Comparison of ENCODE assay signal across 26 mouse cellular contexts in the genomic region with DNA sequence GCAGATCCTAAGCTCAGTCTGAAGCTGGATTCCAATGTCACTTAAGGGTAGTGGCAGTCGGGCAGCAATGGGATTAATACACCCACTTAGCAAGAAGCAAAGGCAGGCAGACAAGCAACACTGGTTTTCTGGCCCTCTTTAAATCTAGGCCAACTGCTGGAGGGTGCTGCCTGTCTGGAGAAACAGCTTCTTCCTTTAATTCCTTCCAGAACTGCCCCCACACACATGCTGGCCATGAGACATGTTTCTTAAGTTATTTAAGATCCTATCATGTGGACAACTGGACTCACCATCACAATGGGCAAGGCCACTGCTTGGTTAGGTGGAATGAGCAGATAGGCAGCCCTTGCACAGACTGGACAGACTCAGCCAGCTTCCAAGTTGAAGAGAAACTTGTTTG. TPM values are rescaled to one million over a fixed set of nuclear protein-coding genes. Genes with fewer than 3 reads are reported as not detected.
A peak's percentile ranks its signal among the peaks of the same experiment; 100 is the strongest.
DNase-seq lines count a peak whose midpoint lies in the region; ATAC-seq lines count a peak whose summit lies in the region.
"Had no signal": no experiment of that assay in that cellular context is flagged by ENCODE, and none has a peak within 500 bp of the region (broad histone marks: within the 10 kb centered on the region; RNA-seq: fewer than 3 reads in every experiment).

No protein-coding gene starts in this region.

- 45% methylated on average over 1 of the region's 1 CpGs for WGBS in embryonic facial prominence, embryonic 15.5 days
- 85% methylated on average over 1 of the region's 1 CpGs for WGBS in embryonic facial prominence, embryonic 10.5 days

- peak overlapping the region; percentile 51; the same call in 1 of the 2 replicates for H3K27ac ChIP-seq in embryonic facial prominence, embryonic 15.5 days (replicated peaks)
- no peak overlapping the region for H3K27ac ChIP-seq in embryonic facial prominence, embryonic 10.5 days (replicated peaks)
- H3K27ac ChIP-seq: heart, adult 2 months; hindbrain, embryonic 14.5 days; limb, embryonic 13.5 days; liver, embryonic 12.5 days; macrophage had no signal

- no peak overlapping the region for H3K4me2 ChIP-seq in embryonic facial prominence, embryonic 15.5 days (replicated peaks)
- H3K4me2 ChIP-seq: heart, embryonic 12.5 days; hindbrain, embryonic 14.5 days; limb, embryonic 13.5 days; liver, embryonic 12.5 days had no signal

- peaks cover 41% of the 10 kb centered on the region for H3K36me3 ChIP-seq in embryonic facial prominence, embryonic 15.5 days
- H3K36me3 ChIP-seq in embryonic facial prominence, embryonic 10.5 days (replicated peaks): peaks cover 77% of the 10 kb centered on the region

- H3K9ac ChIP-seq in embryonic facial prominence, embryonic 15.5 days: no peak overlapping the region
- H3K9ac ChIP-seq: heart, embryonic 12.5 days; hindbrain, embryonic 14.5 days; limb, embryonic 13.5 days; liver, embryonic 12.5 days; liver, postnatal 0 days had no signal

- ATAC-seq in embryonic facial prominence, embryonic 15.5 days (ENCODE audit: insufficient number of reproducible peaks, low FRiP score, low TSS enrichment, low read depth): no peak
- ATAC-seq: forebrain, embryonic 16.5 days; intestine, postnatal 0 days; liver, embryonic 12.5 days had no signal

- H3K9me3 ChIP-seq in embryonic facial prominence, embryonic 15.5 days (replicated peaks): no peaks in the 10 kb centered on the region
- no peaks in the 10 kb centered on the region for H3K9me3 ChIP-seq in embryonic facial prominence, embryonic 10.5 days
- H3K9me3 ChIP-seq: limb, embryonic 13.5 days; liver, embryonic 12.5 days had no signal

- no peak for DNase-seq in embryonic facial prominence, embryonic 10.5 days (ENCODE audit: low spot score)
- DNase-seq in heart, adult 11 months: peak; percentile 83
- DNase-seq in heart, postnatal 25 days (ENCODE audit: low spot score): no peak
- peak; percentile 33 for DNase-seq in right cerebral cortex, postnatal 25 days
- no peak for DNase-seq in right cerebral cortex, postnatal 14 days
- DNase-seq in thymus, postnatal 10 days (ENCODE audit: low spot score in 2 of 2): no peak
- DNase-seq: adrenal gland, adult 8-10 months; cerebellum, adult 8-10 months; cerebellum, postnatal 25 days; gastrocnemius, postnatal 10 days; heart, adult 2 months; kidney, adult 9 months; kidney, postnatal 10 days; liver, postnatal 0 days; midbrain, embryonic 14.5 days; retina, postnatal 1 day had no signal

- no peaks in the 10 kb centered on the region for H3K4me1 ChIP-seq in embryonic facial prominence, embryonic 15.5 days
- H3K4me1 ChIP-seq in embryonic facial prominence, embryonic 10.5 days: no peaks in the 10 kb centered on the region
- H3K4me1 ChIP-seq: heart, embryonic 12.5 days; limb, embryonic 13.5 days had no signal

- intact Hi-C loops in heart, postnatal 25 days (cut with DNase I): no loop called here

- no peaks in the 10 kb centered on the region for H3K27me3 ChIP-seq in embryonic facial prominence, embryonic 15.5 days
- H3K27me3 ChIP-seq in embryonic facial prominence, embryonic 10.5 days (replicated peaks; ENCODE audit: low read depth, poor library complexity, severe bottlenecking): no peaks in the 10 kb centered on the region
- H3K27me3 ChIP-seq: heart, embryonic 12.5 days; limb, embryonic 13.5 days; liver, embryonic 12.5 days had no signal

- no peak overlapping the region for H3K4me3 ChIP-seq in embryonic facial prominence, embryonic 15.5 days (replicated peaks)
- H3K4me3 ChIP-seq in embryonic facial prominence, embryonic 10.5 days: no peak overlapping the region
- H3K4me3 ChIP-seq: heart, adult 2 months; heart, embryonic 12.5 days; limb, embryonic 13.5 days; liver, embryonic 12.5 days had no signal

RNA-seq across cellular contexts. Expression of a gene that starts 21.0 kb away (rescaled TPM):
- polyA plus RNA-seq in embryonic facial prominence, embryonic 15.5 days (2015; fragmentation: Nextera tagmentation; extraction: Ambion mirVana): 136 and 146 TPM in 2 replicates
- polyA plus RNA-seq in embryonic facial prominence, embryonic 10.5 days (2016; fragmentation: Nextera tagmentation; extraction: Ambion mirVana): 198 and 212 TPM in 2 replicates
- total RNA-seq in heart, postnatal 25 days (2021): 100 to 1,000 TPM; 220 to 258 TPM

RNA-seq across cellular contexts. Expression of a gene that starts 41.8 kb away (rescaled TPM):
- polyA plus RNA-seq in embryonic facial prominence, embryonic 15.5 days (2015; fragmentation: Nextera tagmentation; extraction: Ambion mirVana): 32.2 and 34.2 TPM in 2 replicates
- polyA plus RNA-seq in embryonic facial prominence, embryonic 10.5 days (2016; fragmentation: Nextera tagmentation; extraction: Ambion mirVana): 47.8 and 48.7 TPM in 2 replicates
- 10 to 100 TPM; 32.9 to 36.1 TPM for total RNA-seq in heart, postnatal 25 days (2021)
- total RNA-seq: monocyte, adult 5-6 weeks had no signal
- polyA plus RNA-seq: G1E had no signal

Comparison
In these comparisons a context has a peak if more than half of its experiments do, and no peak if none do; other contexts are left out.
1. DNase-seq: peak in heart, adult 11 months (single experiment) and right cerebral cortex, postnatal 25 days (single experiment); none in embryonic facial prominence, embryonic 10.5 days (single experiment), heart, postnatal 25 days (single experiment), right cerebral cortex, postnatal 14 days (single experiment) and thymus, postnatal 10 days (0 of 2).